Mouse (Mus musculus) spleen, postnatal 36 days (tissue): Measurements from ENCODE around the gene Ddx46.

ENCODE experiments used
- DNase-seq, 2 experiments: peaks; one replicate each; pipeline ENCODE4 v3.0.0; 2022; ENCODE audit warnings: low spot score in 2 of 2, mixed read lengths in 1 of 2

Ddx46 gene

GRCm38 (mm10) chr13:55721516-55721915 is 86.7 kb downstream of the Ddx46 start:
- no peak for DNase-seq

DNA sequence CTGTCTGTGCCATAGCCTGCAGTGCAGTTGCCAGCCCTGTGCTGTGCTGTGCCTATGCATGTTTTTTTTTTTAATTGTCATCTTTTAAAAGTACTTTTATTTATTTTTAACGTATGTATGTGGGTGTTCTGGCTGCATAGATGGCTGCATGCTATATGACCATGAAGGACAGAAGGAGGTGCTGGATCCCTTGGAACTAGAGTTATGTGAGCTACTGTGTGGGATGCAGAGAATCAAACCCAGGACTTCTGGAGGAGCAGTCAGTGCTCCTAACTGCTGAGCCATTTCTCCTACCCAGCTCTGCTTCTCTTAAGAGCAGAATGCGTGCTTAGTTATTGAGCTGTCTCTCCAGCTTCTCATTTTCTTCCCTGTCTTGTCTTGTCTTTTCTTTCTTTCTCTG is 87.2 kb downstream of the Ddx46 start:
- no peak for DNase-seq

DNA sequence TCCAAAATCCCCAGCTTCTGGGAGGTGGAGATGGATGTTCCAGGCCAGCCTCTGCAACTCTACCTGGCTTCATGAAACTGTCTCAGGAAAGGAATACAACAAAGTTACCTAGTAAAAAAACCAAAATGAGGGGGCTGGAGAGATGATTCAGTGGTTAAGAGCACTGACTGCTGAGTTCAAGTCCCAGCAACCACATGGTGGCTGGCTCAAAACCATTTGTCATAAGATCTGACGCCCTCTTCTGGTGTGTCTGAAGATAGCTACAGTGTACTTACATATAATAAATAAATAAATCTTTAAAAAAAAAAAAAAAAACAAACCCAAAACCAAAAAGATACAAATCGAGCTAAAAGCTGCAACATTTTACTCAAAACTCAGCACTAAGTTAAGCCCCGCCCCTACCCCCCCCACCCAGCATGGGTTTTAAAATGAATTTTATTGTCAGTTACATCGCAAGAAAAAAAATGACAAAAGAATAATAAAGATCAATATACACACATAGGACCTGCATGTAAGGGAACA is 91.8 kb downstream of the Ddx46 start:
- DNase-seq, result no peak

DNA sequence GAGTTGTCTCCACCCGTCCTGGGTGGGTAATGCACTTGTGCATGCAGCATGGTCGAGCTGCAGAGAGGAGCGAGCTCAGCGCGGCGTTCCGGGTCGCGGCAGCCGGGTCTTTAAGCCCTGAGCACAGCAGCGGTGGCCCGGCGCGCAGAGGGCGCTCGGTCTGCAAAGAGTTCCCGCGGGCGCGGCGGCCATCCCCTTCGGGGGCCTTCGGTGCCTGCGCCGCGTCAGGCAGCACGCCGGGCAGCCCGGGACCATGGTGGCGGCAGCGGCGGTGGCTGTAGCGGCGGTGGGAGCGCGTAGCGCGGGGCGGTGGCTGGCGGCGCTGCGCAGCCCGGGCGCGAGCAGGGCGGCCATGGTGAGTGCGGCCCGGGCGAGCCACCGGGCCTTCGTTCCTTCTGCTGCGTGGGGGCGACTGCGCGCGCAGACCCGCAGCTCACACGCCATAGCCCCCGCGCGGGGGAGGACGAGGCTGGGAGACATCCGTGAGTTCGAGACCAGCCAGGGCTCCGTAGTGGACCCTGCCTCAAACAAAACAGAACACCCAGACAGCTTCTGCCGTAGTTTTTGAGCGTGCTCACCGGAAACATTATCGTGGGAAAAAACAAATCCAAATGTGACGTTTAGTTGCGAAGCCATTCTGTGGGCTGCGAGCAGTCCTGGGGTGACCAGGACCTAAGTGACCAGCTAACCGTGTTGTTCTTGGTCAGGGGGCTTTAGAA is 92.5 kb downstream of the Ddx46 start, which contains the start of gene Pcbd2:
Gene Pcbd2 (plus strand): TSS at position 249 of the 719 bp plus-strand sequence.
- peak; percentile 92 for DNase-seq

DNA sequence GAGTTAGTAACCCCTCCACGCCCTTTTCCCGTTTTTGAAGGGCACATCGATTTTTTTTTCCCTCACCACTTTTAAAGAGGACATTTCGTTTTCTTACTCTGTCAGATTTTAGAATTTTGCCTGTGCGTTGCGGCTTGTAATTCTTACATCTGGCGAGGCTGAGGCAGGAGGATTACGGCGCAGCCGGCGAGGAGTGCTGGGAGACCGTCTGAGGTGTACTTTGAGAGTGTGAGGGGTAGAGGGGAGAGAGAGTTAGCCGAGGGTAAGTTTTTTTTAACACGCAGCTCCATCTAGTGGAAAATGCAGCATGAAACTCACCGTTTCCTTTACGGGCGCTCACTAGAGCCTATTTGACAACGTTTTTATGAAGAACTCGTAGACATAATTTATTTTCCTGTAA is 93.0 kb downstream of the Ddx46 start:
- peak; percentile 75 to 79 for DNase-seq

DNA sequence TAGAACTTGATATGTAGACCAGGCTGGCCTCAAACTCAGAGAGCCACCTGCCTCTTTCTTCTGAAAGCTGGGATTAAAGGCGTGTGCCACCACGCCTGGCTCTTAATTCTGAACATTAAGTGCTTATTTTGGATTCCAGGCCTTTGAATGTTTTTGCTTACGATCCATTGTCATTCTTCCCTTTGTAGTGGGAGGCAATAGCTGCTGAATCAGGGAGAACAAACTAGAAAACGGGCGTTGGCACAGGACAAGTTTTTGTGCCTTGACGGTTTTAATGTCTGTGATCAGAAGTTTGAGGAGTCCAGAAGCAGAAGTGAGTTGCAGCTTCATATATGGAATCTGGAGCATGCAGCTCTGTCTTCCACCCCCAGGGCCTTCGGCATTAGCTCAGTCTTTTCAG is 95.9 kb downstream of the Ddx46 start:
- no peak for DNase-seq
